Mouse (Mus musculus) MEL (cell line): Measurements from ENCODE around the gene Hoxb1.

Experiments
- CHD1 ChIP-seq: IDR thresholded peaks from 2 replicates; pipeline ENCODE4 v1.6.1; 2012; ENCODE audit warnings: low read depth, mild to moderate bottlenecking, inconsistent platforms, low read length, improper control_type of control experiment
- CTCF ChIP-seq, 3 experiments: IDR thresholded peaks in 2 of 3; conservative IDR thresholded peaks in 1 of 3; 2 replicates each; pipeline ENCODE4 v1.5.1; 2011 to 2012; ENCODE audit warnings: low read length in 3 of 3, low read depth in 2 of 3, mild to moderate bottlenecking in 2 of 3, improper control_type of control experiment in 1 of 3, inconsistent platforms in 1 of 3, mixed read lengths in 1 of 3, moderate library complexity in 1 of 3; ENCODE audit not compliant: control insufficient read depth in 1 of 3, insufficient read depth in 1 of 3, poor library complexity in 1 of 3, severe bottlenecking in 1 of 3
- EP300 ChIP-seq, 2 experiments: IDR thresholded peaks; 2 replicates each; pipeline ENCODE4 v1.6.1; 2011; ENCODE audit warnings: improper control_type of control experiment in 2 of 2, low read length in 2 of 2, low read depth in 1 of 2, mild to moderate bottlenecking in 1 of 2
- GATA1 ChIP-seq: IDR thresholded peaks from 2 replicates; pipeline ENCODE4 v1.6.1; 2011; ENCODE audit warnings: low read depth, low read length, improper control_type of control experiment
- MAFK ChIP-seq: IDR thresholded peaks from 2 replicates; pipeline ENCODE4 v1.6.1; 2011; ENCODE audit warnings: low read depth, mild to moderate bottlenecking, low read length, improper control_type of control experiment, borderline replicate concordance
- MAX ChIP-seq: IDR thresholded peaks from 2 replicates; pipeline ENCODE4 v1.6.1; 2011; ENCODE audit warnings: low read length, improper control_type of control experiment
- POLR2A ChIP-seq, 2 experiments: IDR thresholded peaks; 2 replicates each; pipeline ENCODE4 v1.6.1; 2011 to 2012; ENCODE audit warnings: low read length in 2 of 2, mild to moderate bottlenecking in 2 of 2, control low read depth in 1 of 2, improper control_type of control experiment in 1 of 2, low read depth in 1 of 2, moderate library complexity in 1 of 2; ENCODE audit not compliant: control insufficient read depth in 1 of 2, insufficient read depth in 1 of 2, poor library complexity in 1 of 2
- POLR2AphosphoS5 ChIP-seq: IDR thresholded peaks from 2 replicates; pipeline ENCODE4 v1.6.1; 2012; ENCODE audit warnings: low read depth, borderline replicate concordance, mild to moderate bottlenecking, inconsistent platforms, low read length, moderate library complexity, mixed read lengths
- SIN3A ChIP-seq: IDR thresholded peaks from 2 replicates; pipeline ENCODE4 v1.6.1; 2012; ENCODE audit warnings: low read length, improper control_type of control experiment, inconsistent platforms
- ZKSCAN1 ChIP-seq: IDR thresholded peaks from 2 replicates; pipeline ENCODE4 v1.6.1; 2012; ENCODE audit warnings: low read depth, mild to moderate bottlenecking, inconsistent platforms, low read length, improper control_type of control experiment, moderate library complexity
- ZNF384 ChIP-seq: IDR thresholded peaks from 2 replicates; pipeline ENCODE4 v1.6.1; 2012; ENCODE audit warnings: low read depth, mild to moderate bottlenecking, inconsistent platforms, low read length, improper control_type of control experiment

- TF ChIP-seq CTCF (IDR thresholded peaks at IDR 0.05 in 2 of 3, conservative IDR thresholded peaks at IDR 0.05 in 1 of 3; ENCODE audit: control insufficient read depth in 1 of 3, insufficient read depth in 1 of 3, low read depth in 2 of 3, low read length in 3 of 3, poor library complexity in 1 of 3, severe bottlenecking in 1 of 3) (no peak), POLR2AphosphoS5 (no peak), MAX (no peak), ZKSCAN1 (no peak), EP300 (IDR thresholded peaks at IDR 0.05; ENCODE audit: low read depth in 1 of 2, low read length in 2 of 2) (no peak), ZNF384 (no peak), CHD1 (no peak), POLR2A (IDR thresholded peaks at IDR 0.05; ENCODE audit: control insufficient read depth in 1 of 2, insufficient read depth in 1 of 2, low read depth in 1 of 2, low read length in 2 of 2, poor library complexity in 1 of 2) (no peak), SIN3A (no peak), MAFK (no peak), GATA1 (no peak)
Observed at GRCm38 (mm10) chr11:96344878-96345159, 20.7 kb upstream of the Hoxb1 start.
